Mouse (Mus musculus) liver (tissue): ENCODE data around the gene Fbxl4.
"Not testable (repeated sequence)": the region's sequence is repeated elsewhere in the genome, so short reads cannot be mapped to it uniquely, and the experiment has no call there.

Experiments used
- DNase-seq: peaks from one replicate; pipeline ENCODE4 v3.0.0-alpha.2; 2020; ENCODE audit warnings: mixed read lengths

Fbxl4 gene

GRCm38 (mm10) chr4:22357266-22357930 is at the start of gene Fbxl4:
Fbxl4 (plus strand) TSS chr4:22357543.
- DNase-seq, result peak; percentile 93

DNA sequence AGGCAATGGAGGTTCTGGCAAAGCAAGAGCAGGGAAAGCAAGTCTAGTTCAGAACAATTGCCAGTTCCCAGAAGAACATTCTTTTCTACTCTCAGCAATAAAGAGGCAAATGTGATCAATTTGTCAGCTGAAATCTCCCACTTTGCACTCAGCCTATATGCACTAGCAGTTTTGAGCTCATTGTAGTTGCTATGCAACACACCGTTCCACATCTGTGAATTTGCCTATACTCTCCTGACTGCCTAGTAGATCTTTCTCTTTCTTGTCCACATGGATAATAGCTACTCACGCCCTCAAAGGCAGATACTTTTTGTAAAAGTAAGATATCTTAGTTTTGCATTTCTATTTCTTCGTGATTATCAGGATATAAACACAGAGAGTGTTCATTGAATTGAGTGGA is 42.8 kb upstream of the Fbxl4 start:
- DNase-seq, result no peak

DNA sequence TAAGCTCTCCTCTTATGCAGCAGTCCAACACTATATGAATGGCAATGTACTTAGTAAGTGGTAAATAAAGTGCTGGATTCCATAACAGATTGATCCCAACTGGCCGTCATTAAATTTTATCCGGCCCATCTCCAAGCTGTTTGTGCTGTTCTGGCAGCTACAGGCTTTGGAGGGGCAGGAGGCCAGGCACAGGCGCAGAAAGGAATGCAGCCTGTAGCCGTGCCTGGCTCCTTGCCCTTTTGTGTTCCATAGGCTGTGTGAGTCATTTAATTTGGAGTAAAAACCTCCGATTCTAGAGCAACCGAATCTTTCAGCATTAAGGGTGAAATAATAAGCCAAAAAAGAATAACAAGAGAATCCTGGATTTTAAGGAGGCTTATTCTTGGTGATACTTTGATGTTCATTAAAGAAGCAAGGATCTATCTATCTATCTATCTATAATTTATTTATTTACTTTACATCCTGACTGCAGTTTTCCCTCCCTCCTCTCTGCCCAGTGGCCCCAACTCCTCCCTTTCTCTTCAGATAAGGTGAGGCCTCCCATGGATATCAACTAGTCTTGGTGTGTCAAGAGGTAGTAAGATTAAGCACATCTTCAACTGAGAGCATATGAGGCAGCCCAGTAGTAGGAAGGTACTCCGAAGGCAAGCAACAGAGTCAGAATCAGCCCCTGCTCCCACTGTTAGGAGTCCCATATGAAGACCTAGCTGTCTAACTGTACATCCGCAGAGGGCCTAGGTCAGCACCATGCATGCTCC is 14.3 kb upstream of the Fbxl4 start:
- no peak for DNase-seq

- not testable (repeated sequence) for DNase-seq
These were observed 8.3 kb upstream of the Fbxl4 start for GRCm38 (mm10) chr4:22349086-22349485.

- DNase-seq, result no peak
These were observed 573 bp downstream of the Fbxl4 start for GRCm38 (mm10) chr4:22357931-22358300.

- no peak for DNase-seq
These were observed 1.1 kb downstream of the Fbxl4 start for GRCm38 (mm10) chr4:22358487-22358886.

- no peak for DNase-seq
These were observed 10.0 kb downstream of the Fbxl4 start for GRCm38 (mm10) chr4:22367368-22367767.

- DNase-seq, result no peak
These were observed 21.2 kb downstream of the Fbxl4 start for GRCm38 (mm10) chr4:22378516-22378915.

DNA sequence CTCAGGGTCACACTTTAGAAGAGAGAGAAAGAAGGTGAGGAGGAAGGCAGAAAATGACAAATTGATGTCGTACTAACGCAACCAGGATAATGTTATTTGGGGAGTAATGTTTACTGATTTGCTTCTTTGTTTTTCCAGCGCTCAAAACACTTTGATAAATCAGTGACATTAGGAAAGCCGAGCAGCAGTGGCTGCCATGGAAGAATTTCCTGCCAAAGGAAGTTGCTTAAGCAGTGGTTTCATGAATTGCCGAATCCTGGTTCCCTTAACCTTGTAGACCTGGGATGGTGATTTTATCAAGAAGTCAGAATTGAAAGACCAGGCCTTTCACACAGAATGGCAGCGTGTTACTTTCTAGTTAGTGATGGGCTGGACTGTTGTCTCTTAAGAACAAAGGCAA is 23.3 kb downstream of the Fbxl4 start:
- no peak for DNase-seq

DNA sequence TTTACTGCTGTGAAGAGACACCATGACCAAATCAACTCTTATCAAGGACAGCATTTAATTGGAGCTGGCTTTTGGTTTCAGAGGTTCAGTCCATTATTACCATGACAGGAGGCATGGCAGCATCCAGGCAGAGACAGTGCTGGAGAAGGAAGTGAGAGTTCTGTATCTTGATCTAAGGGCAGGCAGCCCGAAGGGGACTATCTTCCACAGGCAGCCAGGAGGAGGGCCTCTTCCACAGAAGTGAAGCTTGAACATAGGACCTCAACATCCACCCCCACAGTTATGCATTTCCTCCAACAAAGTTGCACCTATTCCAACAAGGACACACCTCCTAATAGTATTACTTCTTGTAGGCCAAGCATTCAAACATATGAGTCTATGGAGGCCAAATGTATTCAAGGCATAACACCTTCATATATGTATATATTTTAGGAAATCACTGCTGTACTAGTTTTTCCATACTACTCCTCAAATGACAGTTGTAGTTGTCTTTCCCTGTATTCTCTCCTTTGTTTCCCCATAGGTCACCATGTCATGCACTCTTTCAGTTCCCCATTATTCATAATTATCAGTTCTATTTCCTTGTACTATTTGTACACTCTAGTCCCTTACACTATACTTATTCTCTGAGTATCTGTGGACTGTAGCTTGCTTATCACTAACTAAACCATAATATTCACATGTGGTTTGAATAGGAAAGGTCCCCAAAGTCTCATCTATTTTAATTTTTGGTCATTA is 26.4 kb downstream of the Fbxl4 start:
- no peak for DNase-seq

- DNase-seq, result no peak
These were observed 32.7 kb downstream of the Fbxl4 start for GRCm38 (mm10) chr4:22390045-22390444.

DNA sequence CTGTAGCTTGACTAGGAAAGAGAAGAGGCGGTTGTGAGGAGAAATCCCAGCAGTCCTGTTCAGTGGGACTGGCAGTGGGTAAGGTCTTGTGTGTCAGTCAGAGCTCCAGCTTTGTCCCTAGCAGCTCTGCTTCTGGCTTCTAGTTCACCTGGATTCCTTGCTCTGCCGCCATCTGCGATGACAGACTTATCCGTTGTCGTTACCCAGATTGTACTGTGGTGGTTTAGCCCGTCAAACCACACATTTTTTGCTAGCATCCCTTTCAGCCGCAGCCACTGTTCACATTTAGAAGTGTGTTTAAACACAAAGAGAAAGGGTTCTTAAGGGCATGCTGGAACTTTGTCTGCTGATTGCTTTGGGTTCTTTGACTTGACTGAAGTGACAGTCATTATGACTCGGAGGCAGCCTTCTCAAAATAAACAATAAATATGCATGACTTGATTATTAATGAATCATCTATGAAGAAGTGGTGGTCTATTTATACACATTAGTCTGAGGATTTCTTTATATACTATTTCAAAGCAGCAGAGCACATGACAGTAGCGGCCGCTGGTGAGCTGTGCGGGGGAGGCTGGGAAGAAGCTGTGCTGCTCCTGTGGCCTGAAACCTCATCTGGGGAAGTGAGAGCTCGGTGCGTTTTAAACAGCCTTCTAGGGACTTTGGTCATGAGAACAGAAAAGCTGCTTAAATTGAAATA is 35.6 kb downstream of the Fbxl4 start:
- DNase-seq, result no peak

DNA sequence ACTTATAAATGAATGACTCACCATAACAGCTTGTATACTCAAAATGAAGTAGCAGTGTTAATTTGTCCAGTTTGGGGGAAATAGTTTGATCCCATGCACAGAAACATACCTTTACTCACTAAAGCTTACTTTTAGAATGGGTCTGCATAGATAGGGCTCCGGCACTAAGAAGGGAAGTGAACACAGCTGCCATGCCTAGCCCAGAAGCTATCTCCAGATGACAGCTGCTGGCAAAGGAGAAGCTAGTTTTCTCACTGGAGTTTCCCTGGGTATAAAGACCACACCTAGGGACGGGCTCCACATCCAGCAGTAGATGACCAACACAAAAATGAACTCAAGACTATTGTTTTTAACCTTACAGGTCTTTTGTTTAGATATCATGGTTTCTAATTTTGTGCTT is 38.1 kb downstream of the Fbxl4 start:
- no peak for DNase-seq

DNA sequence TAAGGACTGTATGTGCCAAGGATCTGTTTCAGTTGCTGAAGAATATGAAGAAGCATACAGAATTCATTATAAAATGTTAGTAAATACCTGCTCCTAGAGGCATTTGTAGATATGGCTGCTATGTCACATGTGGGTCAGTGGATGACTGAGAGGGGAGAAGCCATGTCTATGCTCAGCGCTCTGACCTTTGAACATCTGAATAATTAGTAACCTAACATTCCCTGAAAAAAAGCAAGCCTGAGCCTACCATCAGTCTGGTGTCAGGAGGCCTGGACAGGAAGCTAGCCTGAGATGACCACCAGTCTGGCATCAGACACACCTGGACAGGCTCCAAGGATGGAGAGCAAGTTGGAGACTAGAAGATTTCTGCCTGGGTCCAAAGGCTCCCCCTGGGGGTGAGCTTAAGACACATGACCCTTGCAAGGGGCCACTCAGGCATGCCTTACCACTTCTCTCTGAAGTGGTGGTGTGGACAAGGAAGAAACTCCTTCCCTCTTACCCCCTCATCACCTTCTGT is 39.2 kb downstream of the Fbxl4 start:
- DNase-seq, result no peak

- no peak for DNase-seq
These were observed 39.7 kb downstream of the Fbxl4 start for GRCm38 (mm10) chr4:22397003-22397402.

- no peak for DNase-seq
These were observed 44.7 kb downstream of the Fbxl4 start for GRCm38 (mm10) chr4:22402032-22402431.

GRCm38 (mm10) chr4:22402930-22403329 is 45.6 kb downstream of the Fbxl4 start:
- DNase-seq, result no peak

GRCm38 (mm10) chr4:22420627-22421026 is 63.3 kb downstream of the Fbxl4 start:
- DNase-seq, result no peak

DNA sequence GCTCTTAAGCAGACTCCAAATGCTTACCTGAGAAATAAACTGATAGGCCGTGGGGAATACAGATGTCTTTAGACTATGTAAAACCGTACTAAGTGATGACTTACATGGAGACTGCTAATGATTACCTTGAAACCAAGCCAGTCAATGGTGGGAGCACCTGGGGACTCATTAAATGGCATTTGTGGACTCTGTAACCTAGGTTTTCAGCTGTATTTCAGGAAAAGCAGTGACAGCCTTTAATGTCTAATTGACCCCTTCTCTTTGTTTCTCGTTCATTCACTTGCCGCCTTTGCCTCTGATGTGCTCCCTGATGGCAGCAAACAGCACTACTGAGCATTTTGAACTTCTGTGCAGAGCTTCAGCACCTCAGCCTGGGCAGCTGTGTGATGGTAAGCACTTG is 65.1 kb downstream of the Fbxl4 start:
- DNase-seq, result no peak

- no peak for DNase-seq
These were observed 70.8 kb downstream of the Fbxl4 start for GRCm38 (mm10) chr4:22428150-22428549.

DNA sequence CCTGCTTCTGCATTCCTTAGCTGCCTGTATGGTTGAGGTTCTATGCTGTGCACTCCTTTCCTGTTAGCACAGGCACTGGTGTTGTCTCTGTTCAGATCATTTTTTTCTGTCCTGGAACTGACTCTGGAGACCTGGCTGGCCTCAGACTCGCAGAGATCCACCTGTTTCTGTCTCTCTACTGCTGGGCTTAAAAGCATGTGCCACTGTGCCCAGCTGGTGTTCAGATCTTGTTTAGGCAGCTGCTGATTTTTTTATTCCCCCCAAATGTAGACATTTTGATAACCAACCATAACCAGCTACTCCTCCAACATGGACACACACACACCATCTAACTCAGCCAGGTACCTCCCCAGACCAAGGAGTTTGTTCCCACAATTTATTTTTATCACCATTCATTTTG is 112.2 kb downstream of the Fbxl4 start:
- no peak for DNase-seq

- DNase-seq, result no peak
These were observed 119.8 kb downstream of the Fbxl4 start for GRCm38 (mm10) chr4:22476967-22477710.
